8 mouse cellular contexts compared by ENCODE assay signal in the genomic region with DNA sequence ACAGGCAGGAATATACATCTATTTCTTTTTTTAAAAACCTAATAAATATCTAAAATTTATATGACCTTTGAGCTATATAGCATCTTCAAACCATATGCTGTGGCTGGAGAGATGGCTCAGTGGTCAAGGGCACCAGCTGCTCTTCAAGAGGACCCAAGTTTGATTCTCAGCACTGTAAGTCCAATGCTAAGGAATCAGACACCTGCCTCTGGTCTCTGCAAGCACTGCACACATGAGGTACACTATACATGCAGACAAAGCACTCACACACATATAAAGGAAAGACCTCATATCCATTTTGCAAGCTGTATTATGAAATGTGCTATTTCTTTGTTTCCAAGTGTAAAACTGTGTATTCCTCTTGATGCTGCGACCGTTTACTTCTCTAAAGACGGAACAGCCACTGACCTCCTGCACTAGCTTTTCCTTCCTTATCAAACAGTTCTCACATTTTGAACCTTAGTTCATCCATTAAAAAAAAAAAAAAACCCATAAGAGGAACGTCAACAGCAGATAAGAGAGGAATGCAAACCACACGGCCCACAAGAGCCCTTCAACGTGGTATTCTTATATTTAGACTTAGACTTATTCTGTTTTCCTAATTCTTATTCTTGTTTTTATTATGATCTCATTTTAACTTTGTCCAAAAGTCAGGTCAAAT. TPM values are rescaled to one million over a fixed set of nuclear protein-coding genes. Genes with fewer than 3 reads are reported as not detected.
DNase-seq lines count a peak whose midpoint lies in the region; ATAC-seq lines count a peak whose summit lies in the region.
"Had no signal": no experiment of that assay in that cellular context is flagged by ENCODE, and none has a peak within 500 bp of the region (broad histone marks: within the 10 kb centered on the region; RNA-seq: fewer than 3 reads in every experiment).

No protein-coding gene starts in this region.

- H3K9me3 ChIP-seq in kidney, embryonic 16.5 days (ENCODE audit: low read length), result no peaks in the 10 kb centered on the region
- H3K9me3 ChIP-seq in liver, embryonic 16.5 days (replicated peaks; ENCODE audit: control insufficient read depth, low read length), result no peaks in the 10 kb centered on the region
- H3K9me3 ChIP-seq: neural tube, embryonic 12.5 days had no signal

- peaks cover 5% of the 10 kb centered on the region for H3K36me3 ChIP-seq in kidney, embryonic 16.5 days (ENCODE audit: insufficient read depth, low read length)
- H3K36me3 ChIP-seq in liver, embryonic 16.5 days (ENCODE audit: control insufficient read depth, insufficient read depth), result peaks cover 7% of the 10 kb centered on the region

- no peak overlapping the region for H3K27ac ChIP-seq in kidney, embryonic 16.5 days (ENCODE audit: low read length)
- 0 out of 2 replicates have a peak overlapping the region, but pooled peaks have one; percentile 50 for H3K27ac ChIP-seq in liver, embryonic 16.5 days (ENCODE audit: low read length)
- H3K27ac ChIP-seq: neural tube, embryonic 12.5 days had no signal

- H3K9ac ChIP-seq in kidney, embryonic 16.5 days (replicated peaks; ENCODE audit: low read length), result no peak overlapping the region
- no peak overlapping the region for H3K9ac ChIP-seq in liver, embryonic 16.5 days (ENCODE audit: low read depth, low read length)
- H3K9ac ChIP-seq: neural tube, embryonic 12.5 days had no signal

- 0 out of 2 replicates have a peak, but pooled peaks cover 3% of the 10 kb centered on the region for H3K4me1 ChIP-seq in kidney, embryonic 16.5 days (ENCODE audit: insufficient read depth, low read length)
- peaks cover 13% of the 10 kb centered on the region for H3K4me1 ChIP-seq in liver, embryonic 16.5 days (ENCODE audit: control insufficient read depth, low read depth, low read length)
- H3K4me1 ChIP-seq: neural tube, embryonic 12.5 days had no signal

- no peak overlapping the region for H3K4me2 ChIP-seq in kidney, embryonic 16.5 days (replicated peaks; ENCODE audit: low read depth, low read length)
- no peak overlapping the region for H3K4me2 ChIP-seq in liver, embryonic 16.5 days (ENCODE audit: low read depth, low read length)
- H3K4me2 ChIP-seq: neural tube, embryonic 12.5 days had no signal

- no peak for ATAC-seq in kidney, embryonic 16.5 days (ENCODE audit: low FRiP score, low TSS enrichment)
- 0 out of 2 replicates have a peak, but pooled peaks have one; percentile 49 for ATAC-seq in erythroid progenitor cell, adult 5-6 weeks (replicated peaks; ENCODE audit: low FRiP score, poor library complexity, severe bottlenecking)
- ATAC-seq in liver, embryonic 16.5 days (ENCODE audit: low read depth), result peak; percentile 55
- ATAC-seq in monocyte, adult 5-6 weeks (replicated peaks; ENCODE audit: insufficient number of reproducible peaks, low FRiP score, low TSS enrichment, poor library complexity, severe bottlenecking), result 0 out of 2 replicates have a peak, but pooled peaks have one; percentile 27

- DNase-seq in kidney, postnatal 14 days, result peak; percentile 15
- no peak for DNase-seq in Muller cell, postnatal 12 days (ENCODE audit: inconsistent ontology term)
- no peak for DNase-seq in adrenal gland, postnatal 25 days

- no peaks in the 10 kb centered on the region for H3K27me3 ChIP-seq in kidney, embryonic 16.5 days (ENCODE audit: insufficient read depth, low read length)
- no peaks in the 10 kb centered on the region for H3K27me3 ChIP-seq in liver, embryonic 16.5 days (ENCODE audit: control insufficient read depth, insufficient read depth, low read depth, low read length)
- H3K27me3 ChIP-seq: neural tube, embryonic 12.5 days had no signal

- 66% methylated on average over 6 of the region's 6 CpGs for WGBS in kidney, embryonic 16.5 days
- WGBS in liver, embryonic 16.5 days (ENCODE audit: insufficient replicate concordance), result 5% methylated on average over 6 of the region's 6 CpGs

- H3K4me3 ChIP-seq in kidney, embryonic 16.5 days (ENCODE audit: low read length), result no peak overlapping the region
- no peak overlapping the region for H3K4me3 ChIP-seq in liver, embryonic 16.5 days (ENCODE audit: low read depth, low read length)
- H3K4me3 ChIP-seq: neural tube, embryonic 12.5 days had no signal

RNA-seq across cellular contexts. Expression of a gene that starts 11.0 kb away (rescaled TPM):
- polyA plus RNA-seq in kidney, embryonic 16.5 days (2015; fragmentation: Nextera tagmentation; extraction: Ambion mirVana), result 16.4 and 16.5 TPM in 2 replicates
- total RNA-seq in erythroid progenitor cell, adult 5-6 weeks (2015; ENCODE audit: low replicate concordance), result 20.1 and 24.1 TPM in 2 replicates
- 30.2 and 36.1 TPM in 2 replicates for total RNA-seq in erythroid progenitor cell, adult 5-6 weeks (2017; ENCODE audit: low replicate concordance)
- polyA plus RNA-seq in liver, embryonic 16.5 days (2015; fragmentation: Nextera tagmentation; extraction: Ambion mirVana), result 5.5 and 6.5 TPM in 2 replicates
- 131 to 223 TPM (median 204 TPM) in 3 replicates for total RNA-seq in monocyte, adult 5-6 weeks (2017)
- total RNA-seq in adrenal gland, postnatal 25 days (2021), result 19.0 and 19.9 TPM in 2 replicates
